Mouse (Mus musculus) MEL (cell line): ENCODE data around the gene Rnf169. TPM values are rescaled to one million over a fixed set of nuclear protein-coding genes. Genes with fewer than 3 reads are reported as not detected.

Experiments used
- DNase-seq: peaks from one replicate; pipeline ENCODE4 v3.0.0; 2011; ENCODE audit warnings: low read depth, low spot score
- H3K27ac ChIP-seq: 2 replicates; pipeline ENCODE4 v1.5.1; 2012; ENCODE audit warnings: low read depth, mild to moderate bottlenecking, control low read depth, low read length, moderate library complexity; ENCODE audit not compliant: control insufficient read depth
- H3K27me3 ChIP-seq, 2 experiments: fragments of 150-350 bp in 1 of 2; sonication (generic) in 1 of 2; 2 replicates each; pipeline ENCODE4 v1.6.1; 2012; ENCODE audit warnings: low read length in 2 of 2, mild to moderate bottlenecking in 2 of 2, improper control_type of control experiment in 1 of 2, moderate library complexity in 1 of 2; ENCODE audit not compliant: insufficient read depth in 2 of 2, control insufficient read depth in 1 of 2
- H3K36me3 ChIP-seq, 2 experiments: 2 replicates each; pipeline ENCODE4 v1.6.1; 2012 to 2014; ENCODE audit warnings: low read length in 2 of 2, improper control_type of control experiment in 1 of 2, inconsistent platforms in 1 of 2, mild to moderate bottlenecking in 1 of 2; ENCODE audit not compliant: insufficient read depth in 2 of 2, control insufficient read depth in 1 of 2
- H3K4me1 ChIP-seq, 2 experiments: fragments of 150-350 bp in 1 of 2; sonication (generic) in 1 of 2; 2 replicates each; pipeline ENCODE4 v1.6.1; 2012; ENCODE audit warnings: low read length in 2 of 2, improper control_type of control experiment in 1 of 2, mild to moderate bottlenecking in 1 of 2; ENCODE audit not compliant: insufficient read depth in 2 of 2, control insufficient read depth in 1 of 2
- H3K4me3 ChIP-seq, 2 experiments: fragments of 150-350 bp in 1 of 2; sonication (generic) in 1 of 2; 2 replicates each; pipeline ENCODE4 v1.5.1; 2012; ENCODE audit warnings: low read depth in 2 of 2, low read length in 2 of 2, mild to moderate bottlenecking in 2 of 2, moderate library complexity in 2 of 2, control low read depth in 1 of 2, improper control_type of control experiment in 1 of 2; ENCODE audit not compliant: control insufficient read depth in 1 of 2, insufficient read depth in 1 of 2
- H3K79me2 ChIP-seq: 2 replicates; pipeline ENCODE4 v1.6.1; 2012; ENCODE audit warnings: mild to moderate bottlenecking, low read length, moderate library complexity; ENCODE audit not compliant: control insufficient read depth, poor library complexity, insufficient read depth
- H3K9ac ChIP-seq: 2 replicates; pipeline ENCODE4 v1.6.1; 2012; ENCODE audit warnings: low read depth, mild to moderate bottlenecking, control low read depth, low read length, moderate library complexity; ENCODE audit not compliant: control insufficient read depth, poor library complexity, severe bottlenecking
- H3K9me3 ChIP-seq: fragments of 150-350 bp; sonication (generic); replicated peaks from 2 replicates; pipeline ENCODE4 v1.6.1; 2012; ENCODE audit warnings: mild to moderate bottlenecking, low read length, improper control_type of control experiment, moderate library complexity; ENCODE audit not compliant: insufficient read depth
- BHLHE40 ChIP-seq: IDR thresholded peaks from 2 replicates; pipeline ENCODE4 v1.6.1; 2012; ENCODE audit warnings: low read depth, mild to moderate bottlenecking, inconsistent platforms, low read length, improper control_type of control experiment, borderline replicate concordance
- CTCF ChIP-seq, 3 experiments: IDR thresholded peaks in 2 of 3; conservative IDR thresholded peaks in 1 of 3; 2 replicates each; pipeline ENCODE4 v1.5.1; 2011 to 2012; ENCODE audit warnings: low read length in 3 of 3, low read depth in 2 of 3, mild to moderate bottlenecking in 2 of 3, improper control_type of control experiment in 1 of 3, inconsistent platforms in 1 of 3, mixed read lengths in 1 of 3, moderate library complexity in 1 of 3; ENCODE audit not compliant: control insufficient read depth in 1 of 3, insufficient read depth in 1 of 3, poor library complexity in 1 of 3, severe bottlenecking in 1 of 3
- ELF1 ChIP-seq: IDR thresholded peaks from 2 replicates; pipeline ENCODE4 v1.6.1; 2014; ENCODE audit warnings: low read depth, mild to moderate bottlenecking, inconsistent platforms, low read length, improper control_type of control experiment, moderate library complexity
- HCFC1 ChIP-seq: IDR thresholded peaks from 2 replicates; pipeline ENCODE4 v1.6.1; 2012; ENCODE audit warnings: low read depth, mild to moderate bottlenecking, inconsistent platforms, low read length, improper control_type of control experiment, moderate library complexity
- KAT2A ChIP-seq: conservative IDR thresholded peaks from 2 replicates; pipeline ENCODE4 v1.6.1; 2012; ENCODE audit warnings: low read depth, low read length, improper control_type of control experiment, inconsistent platforms
- MXI1 ChIP-seq: IDR thresholded peaks from 2 replicates; pipeline ENCODE4 v1.6.1; 2011; ENCODE audit warnings: mild to moderate bottlenecking, low read depth, low read length, improper control_type of control experiment
- MYB ChIP-seq: IDR thresholded peaks from 2 replicates; pipeline ENCODE4 v1.6.1; 2011; ENCODE audit warnings: mild to moderate bottlenecking, low read depth, low read length, improper control_type of control experiment
- POLR2AphosphoS2 ChIP-seq: IDR thresholded peaks from 2 replicates; pipeline ENCODE4 v1.6.1; 2011; ENCODE audit warnings: low read length, improper control_type of control experiment
- RAD21 ChIP-seq: IDR thresholded peaks from 2 replicates; pipeline ENCODE4 v1.6.1; 2011; ENCODE audit warnings: mild to moderate bottlenecking, low read depth, low read length, improper control_type of control experiment
- SMC3 ChIP-seq: IDR thresholded peaks from 2 replicates; pipeline ENCODE4 v1.6.1; 2011; ENCODE audit warnings: low read depth, low read length, improper control_type of control experiment
- TBP ChIP-seq: IDR thresholded peaks from 2 replicates; pipeline ENCODE4 v1.8.0; 2011; ENCODE audit warnings: low read depth, low read length, improper control_type of control experiment
- USF1 ChIP-seq: IDR thresholded peaks from 2 replicates; pipeline ENCODE4 v1.6.1; 2014; ENCODE audit warnings: low read depth, mild to moderate bottlenecking, inconsistent platforms, low read length, improper control_type of control experiment, moderate library complexity
- USF2 ChIP-seq, 2 experiments: IDR thresholded peaks; 2 replicates each; pipeline ENCODE4 v1.6.1; 2011 to 2012; ENCODE audit warnings: improper control_type of control experiment in 2 of 2, low read length in 2 of 2, borderline replicate concordance in 1 of 2, inconsistent platforms in 1 of 2, low read depth in 1 of 2, mild to moderate bottlenecking in 1 of 2; ENCODE audit not compliant: insufficient read depth in 1 of 2
- ZC3H11A ChIP-seq: IDR thresholded peaks from 2 replicates; pipeline ENCODE4 v1.6.1; 2012; ENCODE audit warnings: low read depth, mild to moderate bottlenecking, inconsistent platforms, low read length, improper control_type of control experiment
- ZKSCAN1 ChIP-seq: IDR thresholded peaks from 2 replicates; pipeline ENCODE4 v1.6.1; 2012; ENCODE audit warnings: low read depth, mild to moderate bottlenecking, inconsistent platforms, low read length, improper control_type of control experiment, moderate library complexity
- ZNF384 ChIP-seq: IDR thresholded peaks from 2 replicates; pipeline ENCODE4 v1.6.1; 2012; ENCODE audit warnings: low read depth, mild to moderate bottlenecking, inconsistent platforms, low read length, improper control_type of control experiment
- polyA plus RNA-seq, 2 experiments: library from polyadenylated mRNA; stranded (reverse) in 1 of 2; unstranded in 1 of 2; fragments of >175 nt in 1 of 2; fragments of >200 nt in 1 of 2; gene quantifications; 2 replicates each; pipeline versions ENCODE4 v1.2.1 to v1.2.4; 2012; ENCODE audit warnings: low replicate concordance in 2 of 2, low read depth in 1 of 2; ENCODE audit not compliant: insufficient read length in 2 of 2, insufficient read depth in 1 of 2, missing spikeins in 1 of 2
- total RNA-seq: library from RNA; depleted of rRNA; stranded (reverse); fragments of 300-350 nt; gene quantifications from 2 replicates; pipeline ENCODE4 v1.2.3, GENCODE M21; 2012

Rnf169 gene
- total and polyA plus RNA-seq, 3 experiments = 6.2 to 7.2 TPM; not detected in 1

DNA sequence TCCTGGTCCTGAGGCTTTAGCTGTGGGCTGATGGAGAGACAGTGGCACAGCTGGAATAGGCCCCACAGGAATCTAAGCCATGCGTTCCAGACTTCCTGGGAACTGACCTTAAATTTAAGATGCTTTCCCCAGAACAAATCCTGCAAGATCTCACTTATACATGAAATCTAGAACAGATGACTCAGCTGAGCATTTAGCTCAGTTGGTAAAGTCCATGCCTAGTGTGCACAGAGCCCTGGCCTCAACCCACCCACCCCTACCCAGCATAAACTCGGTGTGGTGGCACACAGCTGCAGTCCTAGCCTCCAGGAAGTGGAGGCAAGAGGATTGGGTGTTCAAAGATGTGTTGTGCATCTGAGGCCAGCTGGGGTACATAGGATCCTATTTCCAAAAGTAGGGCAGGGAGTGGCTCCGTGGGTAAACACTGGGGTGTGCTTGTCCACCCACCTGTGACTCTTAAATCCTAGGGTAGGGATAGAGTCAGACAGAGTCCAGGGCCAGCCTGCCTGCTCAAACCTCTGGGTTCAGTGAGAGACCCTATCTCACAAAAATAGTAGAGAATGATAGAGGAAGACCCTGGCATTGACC is 90.0 kb downstream of the Rnf169 start:
- Histone ChIP-seq H3K36me3 (peaks cover 0 to 21% of the 10 kb centered on the region in 2 experiments; a peak in 2 of 4 replicates), H3K79me2 (no peaks in the 10 kb centered on the region), H3K27me3 (no peaks in the 10 kb centered on the region), H3K4me1 (peaks cover 15 to 24% of the 10 kb centered on the region in 2 experiments), H3K9me3 (no peaks in the 10 kb centered on the region), H3K4me3 (no peak overlapping the region), H3K9ac (no peak overlapping the region), H3K27ac (no peak overlapping the region)
- no peak for DNase-seq
- TF ChIP-seq KAT2A (no peak), RAD21 (no peak), USF1 (no peak), ZC3H11A (no peak), USF2 (IDR thresholded peaks at IDR 0.05; ENCODE audit: borderline replicate concordance in 1 of 2, insufficient read depth in 1 of 2, low read depth in 1 of 2, low read length in 2 of 2) (no peak), POLR2AphosphoS2 (no peak), SMC3 (no peak), BHLHE40 (no peak), ELF1 (no peak), ZNF384 (no peak), MYB (no peak), HCFC1 (no peak), ZKSCAN1 (no peak), TBP (no peak), MXI1 (no peak)

GRCm38 (mm10) chr7:99889175-99889880 is 90.9 kb downstream of the Rnf169 start:
- peaks cover 15 to 24% of the 10 kb centered on the region in 2 experiments for H3K4me1 ChIP-seq
- TF ChIP-seq SMC3 = peak; percentile 27; the same call in 1 of the 2 replicates
- peak in 2 of 3 experiments; percentile 42 to 51; a peak in 4 of 6 replicates for TF ChIP-seq CTCF (IDR thresholded peaks at IDR 0.05 in 2 of 3, conservative IDR thresholded peaks at IDR 0.05 in 1 of 3; ENCODE audit: control insufficient read depth in 1 of 3, insufficient read depth in 1 of 3, low read depth in 2 of 3, low read length in 3 of 3, poor library complexity in 1 of 3, severe bottlenecking in 1 of 3)
- TF ChIP-seq ZNF384 = no peak
- peak; percentile 13; the same call in 1 of the 2 replicates for TF ChIP-seq RAD21
- TF ChIP-seq, all 39 proteins: peak for 3
- H3K9ac ChIP-seq = no peak overlapping the region
- no peak overlapping the region for H3K27ac ChIP-seq
- H3K4me3 ChIP-seq = no peak overlapping the region
- no peaks in the 10 kb centered on the region for H3K79me2 ChIP-seq
- H3K27me3 ChIP-seq = no peaks in the 10 kb centered on the region
- H3K36me3 ChIP-seq = peaks cover 0 to 21% of the 10 kb centered on the region in 2 experiments; a peak in 2 of 4 replicates
- no peaks in the 10 kb centered on the region for H3K9me3 ChIP-seq
- no peak for DNase-seq
